Mouse (Mus musculus) stomach, postnatal 0 days (tissue): ENCODE measurements at regions not wholly inside any gene's neighbourhood (a gene's known extent, or its start where the extent isn't known, plus 50 kb on each side); places are given as distances from the start of the nearest gene placed in this dataset.

ENCODE experiments used
- CTCF ChIP-seq: IDR thresholded peaks from 2 replicates; pipeline ENCODE4 v1.5.1; 2016; ENCODE audit warnings: antibody characterized with exemption, low read depth, mild to moderate bottlenecking, moderate library complexity
- EP300 ChIP-seq: optimal IDR thresholded peaks from 2 replicates; pipeline ENCODE3; 2016; ENCODE audit warnings: antibody characterized with exemption

- no peak for TF ChIP-seq EP300
- no peak for TF ChIP-seq CTCF
Observed at GRCm38 (mm10) chr12:10197906-10198460, 171.8 kb upstream of the Nt5c1b start.
